Mouse (Mus musculus) frontal cortex, adult (tissue): ENCODE measurements around the gene Atic.

ENCODE experiments used
- ATAC-seq: cut with Nextera tagmentation; 2 replicates; pipeline ENCODE4 v1.9.2; 2017; ENCODE audit warnings: mild to moderate bottlenecking, moderate library complexity, mixed read lengths; ENCODE audit not compliant: low TSS enrichment

Gene Atic

DNA sequence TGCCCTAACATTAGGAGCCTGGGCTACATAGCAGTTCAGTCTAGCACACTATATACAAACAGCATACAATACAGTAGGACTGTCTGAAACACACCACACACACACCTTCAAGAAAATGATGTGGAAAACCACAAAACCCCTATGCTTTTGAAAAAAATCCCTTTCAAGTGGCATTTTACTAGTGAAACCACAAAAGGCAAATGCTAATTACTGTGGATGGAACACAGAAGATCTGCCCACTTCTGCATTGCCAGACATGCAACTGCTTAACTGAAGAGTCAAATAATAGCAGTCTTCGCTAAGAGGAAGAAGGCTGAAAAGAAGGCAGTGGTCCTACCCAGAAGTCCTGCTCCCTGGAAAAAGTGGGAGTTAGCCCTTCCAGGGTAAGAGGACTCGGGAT lies 37.3 kb downstream of the Atic start:
- no peak for ATAC-seq

GRCm38 (mm10) chr1:71595365-71595764 lies 38.4 kb downstream of the Atic start:
- no peak for ATAC-seq

- no peak for ATAC-seq
These were observed 48.8 kb downstream of the Atic start for GRCm38 (mm10) chr1:71605751-71606150.

DNA sequence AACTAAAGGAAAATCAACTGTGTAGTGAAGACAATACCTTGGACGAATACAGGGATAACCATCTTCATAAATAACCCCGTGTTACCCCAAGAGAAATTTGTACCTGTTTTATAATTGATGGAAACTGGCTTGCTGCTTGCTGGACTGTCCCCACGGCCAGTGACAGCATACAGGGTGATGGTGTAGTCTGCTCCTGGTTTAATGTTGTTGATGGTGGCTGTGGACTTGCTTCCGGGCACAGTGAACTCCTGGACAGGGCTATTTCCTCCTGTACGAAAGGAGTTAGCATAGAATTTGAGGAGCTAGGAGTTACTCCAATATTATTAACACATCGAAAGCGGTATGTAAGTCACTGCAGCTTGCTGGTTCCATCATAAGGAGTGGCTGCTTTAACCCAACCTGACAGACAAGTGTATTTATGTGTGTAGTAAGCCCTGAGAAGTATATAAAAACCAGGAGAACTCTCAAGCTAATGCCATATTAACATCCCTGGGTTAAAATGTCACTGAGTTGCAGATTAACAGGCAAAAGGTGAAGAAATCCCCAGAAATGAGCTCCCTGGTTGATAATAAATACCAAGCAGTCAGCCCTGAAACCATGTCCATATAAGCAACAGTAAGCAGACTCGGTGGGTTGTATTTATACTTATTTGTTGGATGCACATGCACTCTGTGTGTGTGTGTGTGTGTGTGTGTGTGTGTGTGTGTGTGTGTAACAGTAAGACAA lies 49.8 kb downstream of the Atic start:
- ATAC-seq: no peak

DNA sequence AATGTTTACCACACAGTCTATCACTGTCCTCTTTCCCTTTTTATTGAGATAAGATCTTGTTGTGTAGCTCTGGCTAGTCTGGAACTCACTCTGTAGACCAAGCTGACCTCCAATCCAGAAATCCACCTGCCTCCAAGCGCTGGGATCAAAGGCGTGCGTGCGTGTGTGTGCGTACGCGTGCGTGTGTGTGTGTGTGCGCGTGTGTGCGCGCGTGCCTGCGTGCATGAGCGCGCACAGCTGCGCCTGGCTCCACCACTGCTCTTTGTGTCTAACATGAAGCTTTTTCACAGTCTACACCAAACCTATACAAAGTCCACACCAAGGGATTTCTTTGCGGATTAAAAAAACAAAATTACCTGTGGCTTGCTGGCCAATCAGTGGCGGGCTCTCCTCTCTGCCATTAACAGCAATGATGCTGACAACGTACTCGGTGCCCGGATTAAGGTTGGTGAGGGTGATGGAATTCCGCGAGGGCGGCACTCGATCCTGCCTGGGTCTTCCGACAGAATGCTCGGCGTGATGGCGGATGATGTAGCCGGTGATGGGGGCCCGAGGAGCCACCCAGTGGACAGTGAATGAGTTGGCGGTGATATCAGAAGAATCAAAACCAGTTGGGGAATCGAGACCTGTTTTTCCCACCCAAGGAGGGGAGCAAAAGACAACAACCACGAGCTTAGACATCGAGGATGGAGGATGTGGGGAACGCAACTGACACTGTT lies 52.3 kb downstream of the Atic start:
- ATAC-seq: no peak

DNA sequence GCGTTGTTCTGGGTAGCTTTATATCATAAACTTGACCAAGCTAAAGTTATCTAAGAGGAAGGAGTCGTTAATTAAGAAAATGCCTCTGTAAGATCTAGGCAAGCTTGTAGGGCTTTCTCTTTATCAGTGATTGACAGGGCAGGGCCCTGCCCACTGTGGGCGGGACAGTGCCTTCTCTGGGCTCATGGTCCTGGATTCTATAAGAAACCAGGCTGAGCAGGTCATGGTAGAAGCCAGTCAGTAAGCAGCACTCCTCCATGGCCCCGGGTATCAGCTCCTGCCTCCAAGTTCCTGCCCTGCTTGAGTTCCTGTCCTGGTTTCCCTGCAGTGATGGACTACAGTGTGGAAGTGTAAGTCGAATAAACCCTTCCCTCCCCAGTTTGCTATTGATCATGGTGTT lies 53.0 kb downstream of the Atic start:
- ATAC-seq: no peak

DNA sequence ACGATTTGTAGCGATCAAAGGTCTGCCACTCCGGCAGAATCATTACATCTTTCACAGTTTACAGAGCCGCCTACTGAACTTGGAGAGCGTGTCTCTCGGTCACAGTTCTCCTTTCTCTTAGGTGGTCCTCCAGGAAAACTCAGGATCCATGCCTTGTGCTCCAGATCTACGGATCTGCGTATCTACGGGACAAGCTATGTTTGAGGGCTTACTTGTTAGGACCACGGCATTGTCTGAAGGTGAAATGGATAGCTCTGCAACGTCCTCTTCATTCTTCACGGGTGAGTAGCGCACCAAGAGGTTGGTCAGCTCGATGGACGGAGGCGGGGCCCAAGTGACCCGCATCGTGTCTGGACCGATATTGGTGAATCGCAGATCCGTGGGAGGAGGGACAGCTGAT lies 55.3 kb downstream of the Atic start:
- no peak for ATAC-seq

DNA sequence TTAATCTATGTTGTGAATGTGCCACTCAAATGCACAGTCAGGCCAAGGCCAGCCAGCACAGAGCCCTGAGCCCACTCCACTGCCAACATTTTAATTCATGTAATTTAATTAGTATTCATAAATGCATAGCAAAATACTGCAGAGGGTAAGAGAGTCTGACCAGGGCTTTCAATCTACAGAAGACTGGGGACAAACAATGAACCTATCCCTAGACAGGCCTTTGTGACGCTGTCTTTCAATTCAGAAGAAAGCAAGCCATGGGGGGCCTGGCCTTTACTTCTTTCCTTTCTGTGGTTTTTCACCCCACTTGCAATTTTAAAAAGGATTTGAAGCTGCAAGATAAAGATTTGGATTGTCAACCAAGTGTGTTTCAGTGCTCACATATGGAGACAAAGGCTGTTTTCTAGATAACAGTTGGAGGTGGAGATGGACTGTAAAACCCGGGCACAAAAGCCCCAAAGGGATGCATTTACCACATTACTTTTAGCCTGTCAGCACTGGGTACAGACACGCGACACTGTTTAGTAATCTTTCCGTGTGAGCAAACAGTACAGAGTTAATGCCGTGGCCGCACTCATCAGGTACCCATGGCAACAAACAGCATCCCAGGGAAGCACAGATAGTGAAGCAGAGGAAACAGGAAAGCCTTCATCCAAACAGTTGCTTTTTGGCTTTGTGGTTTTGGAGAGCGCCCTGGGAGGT lies 57.7 kb downstream of the Atic start:
- ATAC-seq: no peak

- ATAC-seq: peak; percentile 31; the same call in 1 of the 2 replicates
These were observed 64.6 kb downstream of the Atic start for GRCm38 (mm10) chr1:71621526-71621925.

DNA sequence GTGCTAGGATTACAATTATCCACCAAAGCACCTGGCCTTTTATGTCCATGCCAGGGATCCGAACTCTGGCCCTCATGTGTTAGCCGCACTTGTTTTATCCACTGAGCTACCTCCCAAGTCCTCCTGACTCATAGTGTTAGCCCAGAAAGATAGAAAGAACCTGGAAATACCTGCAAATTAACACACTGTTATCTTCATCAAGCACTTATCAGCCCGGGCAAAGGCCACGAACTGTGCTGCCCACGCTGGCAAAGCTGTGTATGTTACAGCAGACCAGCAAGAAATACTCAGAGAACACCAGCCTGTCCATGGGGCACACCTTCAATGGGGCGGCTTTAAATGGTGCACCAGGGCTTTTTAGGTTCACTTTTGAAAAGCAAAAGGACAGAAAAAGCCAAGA lies 66.7 kb downstream of the Atic start:
- no peak for ATAC-seq
